Mouse (Mus musculus) thymus, postnatal 25 days (tissue): ENCODE results near the gene Slc2a1.

Experiments used
- DNase-seq: peaks from one replicate; pipeline ENCODE4 v3.0.0; 2022

Gene Slc2a1

GRCm38 (mm10) chr4:119098216-119099210, 10.0 kb upstream of the Slc2a1 start:
- no peak for DNase-seq

- DNase-seq, result no peak
Measured at GRCm38 (mm10) chr4:119101392-119101791, 7.1 kb upstream of the Slc2a1 start.

- no peak for DNase-seq
Measured at GRCm38 (mm10) chr4:119102350-119103126, 6.0 kb upstream of the Slc2a1 start.

GRCm38 (mm10) chr4:119104847-119105246, 3.7 kb upstream of the Slc2a1 start:
- no peak for DNase-seq

GRCm38 (mm10) chr4:119105704-119106103, 2.8 kb upstream of the Slc2a1 start:
- DNase-seq, result peak; percentile 81

GRCm38 (mm10) chr4:119107867-119108266, 644 bp upstream of the Slc2a1 start:
- DNase-seq, result no peak

- DNase-seq, result no peak
Measured at GRCm38 (mm10) chr4:119109640-119110039, 1.1 kb downstream of the Slc2a1 start.

GRCm38 (mm10) chr4:119110512-119110911, 2.0 kb downstream of the Slc2a1 start:
- no peak for DNase-seq

- DNase-seq, result no peak
Measured at GRCm38 (mm10) chr4:119111410-119111809, 2.9 kb downstream of the Slc2a1 start.

- DNase-seq, result no peak
Measured at GRCm38 (mm10) chr4:119112256-119112885, 3.9 kb downstream of the Slc2a1 start.

GRCm38 (mm10) chr4:119115611-119116070, 7.1 kb downstream of the Slc2a1 start:
- no peak for DNase-seq

- DNase-seq, result peak; percentile 20
Measured at GRCm38 (mm10) chr4:119116336-119116735, 7.8 kb downstream of the Slc2a1 start.

GRCm38 (mm10) chr4:119117571-119117970, 9.1 kb downstream of the Slc2a1 start:
- no peak for DNase-seq

- DNase-seq, result no peak
Measured at GRCm38 (mm10) chr4:119118659-119119077, 10.2 kb downstream of the Slc2a1 start.

GRCm38 (mm10) chr4:119119354-119119753, 10.8 kb downstream of the Slc2a1 start:
- no peak for DNase-seq

- no peak for DNase-seq
Measured at GRCm38 (mm10) chr4:119120095-119120494, 11.6 kb downstream of the Slc2a1 start.

- DNase-seq, result no peak
Measured at GRCm38 (mm10) chr4:119121249-119121648, 12.7 kb downstream of the Slc2a1 start.

GRCm38 (mm10) chr4:119124771-119125273, 16.3 kb downstream of the Slc2a1 start:
- DNase-seq, result no peak

- no peak for DNase-seq
Measured at GRCm38 (mm10) chr4:119125577-119126270, 17.2 kb downstream of the Slc2a1 start.

- DNase-seq, result peak; percentile 62
Measured at GRCm38 (mm10) chr4:119127229-119127628, 18.7 kb downstream of the Slc2a1 start.

- DNase-seq, result no peak
Measured at GRCm38 (mm10) chr4:119128547-119128946, 20.0 kb downstream of the Slc2a1 start.

GRCm38 (mm10) chr4:119129096-119129495, 20.6 kb downstream of the Slc2a1 start:
- DNase-seq, result no peak
